Mouse (Mus musculus) liver, embryonic 12.5 days (tissue): ENCODE measurements around the gene Mrps18c. TPM values are rescaled to one million over a fixed set of nuclear protein-coding genes. Genes with fewer than 3 reads are reported as not detected.

Experiments
- ATAC-seq: fragments of 200-750 bp; cut with Nextera tagmentation; 2 replicates; pipeline ENCODE4 v1.8.0; 2017; ENCODE audit warnings: moderate number of reproducible peaks, mild to moderate bottlenecking, moderate library complexity
- H3K27ac ChIP-seq: fragments of 300-500 bp; sonication (generic); 2 replicates; pipeline ENCODE4 v1.5.1; 2016; ENCODE audit warnings: mild to moderate bottlenecking
- H3K27me3 ChIP-seq: fragments of 300-500 bp; sonication (generic); replicated peaks from 2 replicates; pipeline ENCODE4 v1.6.1; 2016; ENCODE audit warnings: mild to moderate bottlenecking, moderate library complexity
- H3K36me3 ChIP-seq: fragments of 300-500 bp; sonication (generic); 2 replicates; pipeline ENCODE4 v1.6.1; 2016; ENCODE audit warnings: mild to moderate bottlenecking, moderate library complexity
- H3K4me1 ChIP-seq: fragments of 300-500 bp; sonication (generic); 2 replicates; pipeline ENCODE4 v1.6.1; 2016
- H3K4me2 ChIP-seq: fragments of 300-500 bp; sonication (generic); 2 replicates; pipeline ENCODE4 v1.6.1; 2016; ENCODE audit warnings: mild to moderate bottlenecking, moderate library complexity
- H3K4me3 ChIP-seq: fragments of 300-500 bp; sonication (generic); 2 replicates; pipeline ENCODE4 v1.5.1; 2016; ENCODE audit warnings: mild to moderate bottlenecking, moderate library complexity
- H3K9ac ChIP-seq: fragments of 300-500 bp; sonication (generic); 2 replicates; pipeline ENCODE4 v1.6.1; 2016; ENCODE audit warnings: mild to moderate bottlenecking, moderate library complexity
- H3K9me3 ChIP-seq: fragments of 300-500 bp; sonication (generic); replicated peaks from 2 replicates; pipeline ENCODE4 v1.6.1; 2016; ENCODE audit warnings: mild to moderate bottlenecking, moderate library complexity
- WGBS: fragments of 180-500 bp; shearing (Covaris S2); methylation state at CpG from one replicate; pipeline ENCODE4 v1.1.7; 2016; ENCODE audit not compliant: insufficient replicate concordance; 5-methylcytosine and 5-hydroxymethylcytosine counted together
- polyA plus RNA-seq: library from polyadenylated mRNA; unstranded; fragments of >200 nt; fragmentation: Nextera tagmentation; extraction: Ambion mirVana; gene quantifications from 2 replicates; pipeline ENCODE4 v1.2.1, GENCODE M21; 2016

Mrps18c gene
- polyA plus RNA-seq, 1 experiment from 2014 or later: 165 TPM

DNA sequence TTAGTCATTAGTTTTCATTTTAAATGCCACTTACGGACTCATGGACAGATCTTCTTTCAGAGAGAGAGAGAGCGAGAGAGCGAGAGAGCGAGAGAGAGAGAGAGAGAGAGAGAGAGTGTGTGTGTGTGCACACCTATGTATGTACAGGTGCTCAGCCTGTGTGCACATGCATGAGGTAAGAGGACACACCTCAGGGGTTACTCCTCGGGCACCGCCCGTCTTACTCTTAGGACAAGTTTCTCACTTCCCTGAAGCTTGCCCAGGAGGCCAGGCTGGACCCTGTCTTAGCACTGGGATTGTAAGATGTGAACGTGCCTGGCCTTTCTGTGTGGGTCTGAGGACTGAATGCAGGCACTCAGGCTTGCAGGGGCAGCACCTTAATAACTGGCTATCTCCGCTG lies 10.9 kb upstream of the Mrps18c start:
- Histone ChIP-seq H3K36me3 (peaks cover 99% of the 10 kb centered on the region), H3K9ac (no peak overlapping the region), H3K4me3 (no peak overlapping the region), H3K27ac (no peak overlapping the region), H3K4me1 (0 out of 2 replicates have a peak, but pooled peaks cover 1% of the 10 kb centered on the region), H3K27me3 (no peaks in the 10 kb centered on the region), H3K4me2 (no peak overlapping the region), H3K9me3 (no peaks in the 10 kb centered on the region)
- ATAC-seq: no peak
- WGBS: 86% methylated on average over 9 of the region's 9 CpGs

DNA sequence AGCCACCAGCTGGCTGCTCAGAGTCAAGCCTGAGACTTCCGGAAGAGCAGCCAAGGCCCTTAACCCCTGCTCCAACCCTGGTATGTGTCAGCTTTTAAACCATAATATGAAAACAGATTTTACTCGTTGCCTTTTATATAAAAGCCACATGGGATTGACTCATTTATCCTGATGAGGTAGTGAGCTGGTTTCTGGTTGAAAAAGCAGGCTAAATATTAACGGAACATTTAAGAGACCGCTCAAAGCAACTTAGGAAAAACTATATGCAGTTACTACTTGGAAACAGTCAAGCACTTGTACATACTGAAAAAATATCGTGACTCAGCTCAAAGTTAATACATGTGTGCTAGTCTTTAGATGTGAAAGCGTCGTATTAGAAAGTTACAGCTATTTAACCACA lies 6.2 kb upstream of the Mrps18c start:
- ATAC-seq: no peak
- H3K36me3 ChIP-seq: peaks cover 97% of the 10 kb centered on the region
- H3K9me3 ChIP-seq: no peaks in the 10 kb centered on the region
- H3K4me2 ChIP-seq: no peak overlapping the region
- no peak overlapping the region for H3K4me3 ChIP-seq
- H3K27ac ChIP-seq: no peak overlapping the region
- WGBS: 88% methylated on average over 7 of the region's 7 CpGs
- H3K27me3 ChIP-seq: no peaks in the 10 kb centered on the region
- peaks cover 14% of the 10 kb centered on the region for H3K4me1 ChIP-seq
- H3K9ac ChIP-seq: no peak overlapping the region

DNA sequence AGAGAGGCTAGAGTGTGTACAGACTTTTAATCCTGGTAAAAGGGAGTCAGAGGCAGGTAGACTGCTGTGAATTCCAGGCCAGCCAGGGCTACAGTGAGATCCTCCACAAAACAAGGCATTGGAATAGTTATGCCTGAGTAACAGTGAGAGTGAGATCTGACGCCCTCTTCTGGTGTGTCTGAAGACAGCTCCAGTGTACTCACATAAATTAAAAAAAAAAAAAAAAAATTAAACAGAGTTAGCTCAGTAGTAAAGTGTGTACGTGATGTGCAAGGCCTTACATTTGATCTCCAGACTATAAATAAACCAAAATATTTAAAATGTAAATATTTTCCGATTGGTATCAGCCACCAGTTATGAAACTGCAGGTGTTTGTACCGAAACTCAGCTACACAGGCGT lies 4.3 kb upstream of the Mrps18c start:
- Histone ChIP-seq H3K4me2 (no peak overlapping the region), H3K9ac (no peak overlapping the region), H3K4me3 (no peak overlapping the region), H3K4me1 (peaks cover 21% of the 10 kb centered on the region), H3K36me3 (peaks cover 78% of the 10 kb centered on the region), H3K27ac (no peak overlapping the region), H3K27me3 (no peaks in the 10 kb centered on the region), H3K9me3 (no peaks in the 10 kb centered on the region)
- ATAC-seq: no peak
- WGBS: 74% methylated on average over 5 of the region's 5 CpGs

DNA sequence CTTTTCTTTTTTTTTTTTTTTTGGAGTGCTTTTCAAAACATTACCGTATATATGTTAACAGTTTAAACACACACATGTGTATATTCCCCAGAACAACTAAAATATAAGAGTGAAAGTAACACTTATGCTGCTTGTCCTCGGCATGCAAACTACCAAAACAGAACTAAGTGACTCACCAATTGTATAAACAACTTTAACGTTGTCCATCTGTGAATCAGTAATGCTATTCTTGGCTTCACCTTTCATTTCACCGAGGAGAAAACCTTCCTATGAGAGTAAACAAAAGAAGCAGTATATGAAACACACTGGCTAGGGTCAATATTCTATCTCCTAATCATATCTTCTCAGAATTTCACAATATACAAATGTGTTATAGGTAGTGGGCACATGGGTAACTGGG lies 19.9 kb downstream of the Mrps18c start:
- Histone ChIP-seq H3K4me3 (no peak overlapping the region), H3K9ac (no peak overlapping the region), H3K4me1 (peaks cover 15% of the 10 kb centered on the region), H3K27ac (no peak overlapping the region), H3K36me3 (peaks cover 43% of the 10 kb centered on the region), H3K4me2 (no peak overlapping the region), H3K9me3 (no peaks in the 10 kb centered on the region), H3K27me3 (no peaks in the 10 kb centered on the region)
- no peak for ATAC-seq
- WGBS: 87% methylated on average over 4 of the region's 4 CpGs

DNA sequence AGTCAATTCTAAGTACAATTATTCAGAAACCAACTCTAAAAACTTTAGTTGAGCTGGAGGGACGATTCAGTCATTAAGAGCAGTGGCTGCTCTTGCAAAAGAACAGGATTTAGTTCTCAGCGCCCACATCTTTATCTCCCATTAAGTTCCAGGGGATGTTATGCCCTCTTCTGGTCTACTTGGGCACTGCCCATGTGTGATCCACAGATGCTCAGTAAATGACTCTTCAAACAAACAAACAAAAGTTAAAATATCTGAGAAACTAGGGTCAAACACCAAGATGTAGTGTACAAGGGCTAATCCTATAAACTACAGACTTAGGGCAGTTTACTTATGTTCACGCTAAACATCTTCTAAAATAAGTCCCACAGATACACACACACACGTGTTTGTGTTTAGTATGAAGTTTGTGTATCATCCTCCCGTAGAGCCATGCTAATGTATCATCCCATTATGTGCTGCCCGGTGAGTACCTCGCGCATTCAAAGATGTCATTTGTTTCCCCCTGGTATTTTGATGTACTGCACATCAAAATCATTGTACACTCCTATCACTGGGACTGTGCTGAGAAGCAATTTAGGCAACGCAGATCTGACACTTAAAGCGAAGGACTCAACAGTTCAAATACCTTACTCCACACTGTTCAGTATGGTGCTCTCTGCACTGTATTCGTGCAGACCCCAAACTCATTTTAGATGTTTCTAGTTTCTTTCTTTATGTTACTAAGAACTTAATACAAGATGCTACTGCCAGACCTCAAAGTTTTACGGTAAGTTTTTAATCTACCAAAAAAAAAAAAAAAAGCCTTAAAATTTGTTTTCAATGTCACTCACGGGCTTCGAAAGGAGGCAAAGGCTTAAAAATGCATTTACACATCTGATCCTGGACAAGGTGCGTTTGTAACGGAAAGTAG lies 21.4 kb downstream of the Mrps18c start:
- Histone ChIP-seq H3K27me3 (no peaks in the 10 kb centered on the region), H3K27ac (peak overlapping the region; percentile 87), H3K9me3 (no peaks in the 10 kb centered on the region), H3K36me3 (peaks cover 30% of the 10 kb centered on the region), H3K4me3 (peak overlapping the region; percentile 86), H3K4me2 (peak overlapping the region; percentile 83), H3K4me1 (peaks cover 15% of the 10 kb centered on the region), H3K9ac (peak overlapping the region; percentile 97)
- peak; percentile 63 for ATAC-seq
- 22% methylated on average over 16 of the region's 16 CpGs for WGBS

DNA sequence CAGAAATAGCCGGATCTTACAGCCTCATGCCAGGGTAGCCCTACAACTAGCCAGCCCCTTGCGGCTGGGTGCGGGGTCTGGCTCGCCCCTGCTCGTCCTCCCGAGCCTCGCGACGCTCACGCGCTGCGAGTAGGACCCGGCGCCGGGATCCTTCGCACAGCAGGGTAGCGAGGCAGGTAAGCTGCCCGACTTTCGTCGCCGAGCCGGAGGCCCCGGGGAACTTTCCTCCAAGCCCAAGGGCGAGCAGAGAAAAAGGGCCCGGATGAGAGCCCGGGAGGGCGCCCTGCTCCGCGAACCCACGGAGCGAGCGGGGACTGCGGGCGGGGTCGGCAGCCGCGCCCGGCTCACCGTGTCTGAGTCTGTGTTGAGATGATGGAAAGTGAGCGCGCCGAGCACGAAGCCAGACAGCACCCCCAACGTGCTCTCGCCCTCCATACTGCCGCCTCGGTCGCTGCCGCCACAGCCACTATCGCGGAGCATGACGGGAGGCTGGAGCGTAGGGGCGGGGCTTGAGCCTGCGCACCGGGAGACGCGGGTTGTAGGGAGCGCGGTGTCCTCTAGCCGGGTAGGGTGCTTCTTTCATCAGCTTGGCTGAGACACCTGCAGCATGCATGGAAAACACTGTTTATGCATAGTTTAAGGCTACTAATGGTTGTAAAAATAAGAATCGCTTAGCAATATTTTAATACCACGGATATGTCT lies 22.2 kb downstream of the Mrps18c start, which contains the start of gene Abraxas1:
Abraxas1 (minus strand) TSS at position 483 of the 702 bp plus-strand sequence.
- H3K27ac ChIP-seq: peak within 1 kb of the TSS; percentile 87
- H3K9ac ChIP-seq: peak within 1 kb of the TSS; percentile 97
- peaks cover 27% of the 10 kb centered on the region for H3K36me3 ChIP-seq
- WGBS: under 1% methylated on average over 63 of the region's 63 CpGs
- H3K9me3 ChIP-seq: no peaks in the 10 kb centered on the region
- H3K4me2 ChIP-seq: peak within 1 kb of the TSS; percentile 83
- ATAC-seq: peak; percentile 95
- H3K4me3 ChIP-seq: peak within 1 kb of the TSS; percentile 86
- peaks cover 15% of the 10 kb centered on the region for H3K4me1 ChIP-seq
- no peaks in the 10 kb centered on the region for H3K27me3 ChIP-seq

DNA sequence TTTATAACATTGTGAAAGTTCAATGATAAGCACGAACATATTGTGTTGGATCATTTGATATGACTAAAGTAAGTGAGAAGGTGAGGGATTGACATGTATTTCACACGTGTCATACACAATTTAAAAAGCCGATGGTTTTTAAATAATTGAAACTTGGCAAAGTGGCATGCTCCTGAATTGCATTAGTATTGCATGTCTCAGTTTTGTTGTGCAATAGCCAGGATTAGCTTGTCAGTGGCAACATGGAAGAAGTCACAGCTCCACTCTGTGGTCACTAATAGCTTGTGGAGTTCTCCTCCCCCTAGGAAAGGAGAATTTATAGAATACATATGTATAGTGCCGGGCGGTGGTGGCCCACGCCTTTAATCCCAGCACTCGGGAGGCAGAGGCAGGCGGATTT lies 22.9 kb downstream of the Mrps18c start:
- Histone ChIP-seq H3K36me3 (peaks cover 19% of the 10 kb centered on the region), H3K27ac (no peak overlapping the region), H3K4me2 (peak overlapping the region; percentile 83), H3K9ac (peak overlapping the region; percentile 97; the same call in 1 of the 2 replicates), H3K27me3 (no peaks in the 10 kb centered on the region), H3K4me1 (peaks cover 15% of the 10 kb centered on the region), H3K4me3 (peak overlapping the region; percentile 86), H3K9me3 (no peaks in the 10 kb centered on the region)
- no peak for ATAC-seq
- WGBS: 71% methylated on average over 8 of the region's 8 CpGs

DNA sequence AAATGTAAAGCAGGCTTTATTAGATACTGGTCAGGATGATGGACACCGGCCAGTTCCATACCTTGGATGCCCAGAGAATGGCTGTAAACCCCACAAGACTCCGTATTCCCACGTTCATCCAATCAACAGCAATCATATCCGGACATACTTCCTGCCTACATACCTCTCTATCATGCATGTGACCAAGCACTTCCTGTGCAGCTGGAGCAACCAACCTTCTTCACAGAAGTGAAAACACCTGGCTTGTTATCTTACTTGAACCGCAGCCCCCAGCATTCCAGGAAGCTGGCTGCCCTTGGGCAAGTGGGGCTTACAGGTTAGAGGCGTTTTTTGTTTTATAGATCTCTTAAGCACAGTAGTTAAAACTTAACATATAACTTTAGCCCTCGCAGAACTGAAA lies 24.4 kb downstream of the Mrps18c start:
- no peak overlapping the region for H3K9ac ChIP-seq
- no peak overlapping the region for H3K4me3 ChIP-seq
- H3K36me3 ChIP-seq: peaks cover 5% of the 10 kb centered on the region
- H3K4me2 ChIP-seq: no peak overlapping the region
- H3K4me1 ChIP-seq: peaks cover 15% of the 10 kb centered on the region
- H3K27ac ChIP-seq: no peak overlapping the region
- no peaks in the 10 kb centered on the region for H3K9me3 ChIP-seq
- no peak for ATAC-seq
- H3K27me3 ChIP-seq: no peaks in the 10 kb centered on the region; the same call in 1 of the 2 replicates
- 54% methylated on average over 7 of the region's 7 CpGs for WGBS

DNA sequence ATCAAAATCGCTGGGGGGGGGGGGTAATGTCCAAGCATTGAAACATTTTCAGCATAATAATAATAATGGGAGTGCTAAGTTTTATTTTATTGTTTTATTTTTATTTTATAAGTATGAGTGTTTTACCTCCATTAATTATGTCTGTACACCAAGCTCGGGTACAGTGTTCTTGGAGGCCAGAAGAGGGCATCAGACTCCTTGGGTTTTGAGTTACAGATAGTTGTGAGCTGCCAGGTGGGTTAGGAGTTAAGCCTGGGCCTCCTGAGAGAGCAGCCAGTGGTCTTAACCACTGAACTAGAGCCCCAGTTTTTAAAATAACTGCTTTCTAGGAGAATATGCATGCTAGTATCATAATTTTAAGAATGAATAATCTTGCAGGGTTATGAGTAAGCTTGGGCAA lies 27.5 kb downstream of the Mrps18c start:
- Histone ChIP-seq H3K4me3 (no peak overlapping the region), H3K27ac (no peak overlapping the region), H3K36me3 (no peaks in the 10 kb centered on the region), H3K4me1 (peaks cover 6% of the 10 kb centered on the region; the same call in 1 of the 2 replicates), H3K27me3 (no peaks in the 10 kb centered on the region; the same call in 1 of the 2 replicates), H3K9ac (no peak overlapping the region), H3K4me2 (no peak overlapping the region), H3K9me3 (no peaks in the 10 kb centered on the region)
- 15% methylated on average over 2 of the region's 2 CpGs for WGBS
- no peak for ATAC-seq

DNA sequence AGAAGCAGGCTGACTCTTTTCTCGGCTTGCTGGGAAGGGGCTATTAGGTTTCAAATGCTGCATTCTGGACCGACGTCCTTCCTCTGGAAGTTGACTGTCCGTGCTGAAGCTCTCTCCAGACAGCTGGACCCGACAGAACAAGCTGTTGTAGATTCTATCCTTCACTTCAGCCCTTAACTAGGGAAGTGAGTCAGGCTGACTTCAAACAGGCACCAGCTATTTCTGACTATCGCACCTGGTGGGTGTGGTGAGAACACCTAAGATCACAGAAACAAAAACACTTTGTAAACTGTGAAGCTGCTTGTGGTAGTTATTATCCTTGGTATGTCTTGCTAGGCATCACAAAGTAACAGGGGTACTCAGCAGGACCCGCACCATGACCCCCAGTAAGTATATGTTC lies 28.1 kb downstream of the Mrps18c start:
- 63% methylated on average over 7 of the region's 7 CpGs for WGBS
- Histone ChIP-seq H3K36me3 (no peaks in the 10 kb centered on the region), H3K4me3 (no peak overlapping the region), H3K4me2 (no peak overlapping the region), H3K9me3 (no peaks in the 10 kb centered on the region), H3K27ac (no peak overlapping the region), H3K4me1 (peaks cover under 1% of the 10 kb centered on the region; the same call in 1 of the 2 replicates), H3K27me3 (no peaks in the 10 kb centered on the region; the same call in 1 of the 2 replicates), H3K9ac (no peak overlapping the region)
- no peak for ATAC-seq

DNA sequence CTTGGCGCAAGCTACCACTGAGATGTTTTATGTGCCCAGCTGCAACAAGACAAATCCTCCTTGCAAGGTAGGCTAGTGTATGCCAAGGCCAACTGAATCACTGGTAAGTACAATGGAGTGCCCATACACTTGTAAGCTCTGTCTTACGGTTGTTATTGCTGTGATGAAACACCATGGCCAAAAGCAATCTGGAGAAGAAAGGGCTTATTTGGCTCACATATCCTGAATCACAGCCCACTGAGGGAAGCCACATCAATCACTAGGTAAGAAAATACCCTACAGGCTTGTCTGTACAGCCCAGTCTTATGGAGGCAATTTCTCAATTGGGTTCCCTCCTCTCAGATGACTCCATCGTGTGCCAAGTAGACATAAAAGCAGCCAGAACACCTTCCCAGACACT lies 30.3 kb downstream of the Mrps18c start:
- Histone ChIP-seq H3K4me3 (no peak overlapping the region), H3K4me2 (no peak overlapping the region), H3K36me3 (no peaks in the 10 kb centered on the region), H3K9me3 (no peaks in the 10 kb centered on the region), H3K9ac (no peak overlapping the region), H3K27me3 (no peaks in the 10 kb centered on the region; the same call in 1 of the 2 replicates), H3K27ac (no peak overlapping the region), H3K4me1 (no peaks in the 10 kb centered on the region)
- no peak for ATAC-seq
- 71% methylated on average over 3 of the region's 3 CpGs for WGBS

DNA sequence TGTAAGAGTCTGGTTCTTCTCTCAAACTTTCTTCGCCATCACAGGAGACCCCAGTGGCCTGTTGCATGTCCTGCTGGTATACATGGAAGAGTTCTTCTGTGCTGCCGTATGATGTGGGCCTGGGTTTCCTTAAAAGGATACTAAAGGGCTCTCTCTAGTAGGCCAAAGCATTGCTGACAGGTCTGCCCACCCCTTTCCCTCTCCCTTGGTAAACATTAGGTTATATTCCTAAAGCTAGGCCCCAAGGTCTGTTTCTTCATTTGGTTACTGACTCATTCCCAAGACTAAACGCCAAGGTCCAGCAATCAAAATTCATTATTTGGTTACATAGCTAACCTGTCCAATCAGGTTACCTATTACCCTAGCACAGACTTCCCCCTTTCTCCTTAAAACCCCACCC lies 34.3 kb downstream of the Mrps18c start:
- Histone ChIP-seq H3K9ac (no peak overlapping the region), H3K4me1 (no peaks in the 10 kb centered on the region), H3K36me3 (no peaks in the 10 kb centered on the region), H3K9me3 (no peaks in the 10 kb centered on the region), H3K27me3 (no peaks in the 10 kb centered on the region), H3K4me3 (no peak overlapping the region), H3K27ac (no peak overlapping the region), H3K4me2 (no peak overlapping the region)
- no peak for ATAC-seq
- WGBS: 67% methylated on average over 3 of the region's 3 CpGs
